Mouse (Mus musculus) neutrophil, adult 5-6 weeks (primary cell): ENCODE data around the gene Wdsub1. TPM values are rescaled to one million over a fixed set of nuclear protein-coding genes. Genes with fewer than 3 reads are reported as not detected.

Experiments
- ATAC-seq: fragments of 151-379, 151-347 bp; 2 replicates; pipeline ENCODE4 v1.8.0; 2017; ENCODE audit warnings: mild to moderate bottlenecking, moderate TSS enrichment; ENCODE audit not compliant: insufficient number of reproducible peaks, poor library complexity, low FRiP score, severe bottlenecking; ENCODE audit errors: extremely low read depth
- total RNA-seq: library from RNA; stranded (forward); fragments of 200-1000 nt; gene quantifications from 2 replicates; pipeline ENCODE4 v1.2.3, GENCODE M21; 2017

Wdsub1 gene
- total RNA-seq, 1 experiment from 2014 or later = 11.5 TPM

GRCm38 (mm10) chr2:59843848-59844247, 38.5 kb downstream of the Wdsub1 start:
- ATAC-seq = no peak

GRCm38 (mm10) chr2:59843156-59843555, 39.2 kb downstream of the Wdsub1 start:
- ATAC-seq = no peak

- ATAC-seq = no peak
Measured at GRCm38 (mm10) chr2:59842556-59843008, 39.8 kb downstream of the Wdsub1 start.

- ATAC-seq = no peak
Measured at GRCm38 (mm10) chr2:59841944-59842343, 40.4 kb downstream of the Wdsub1 start.

- ATAC-seq = no peak
Measured at GRCm38 (mm10) chr2:59841189-59841939, 41.0 kb downstream of the Wdsub1 start.

GRCm38 (mm10) chr2:59840191-59840590, 42.2 kb downstream of the Wdsub1 start:
- ATAC-seq = no peak

- ATAC-seq = no peak
Measured at GRCm38 (mm10) chr2:59839755-59840154, 42.6 kb downstream of the Wdsub1 start.

- ATAC-seq = no peak
Measured at GRCm38 (mm10) chr2:59838825-59839224, 43.6 kb downstream of the Wdsub1 start.

GRCm38 (mm10) chr2:59831831-59832230, 50.6 kb downstream of the Wdsub1 start:
- ATAC-seq = no peak

- no peak for ATAC-seq
Measured at GRCm38 (mm10) chr2:59830940-59831339, 51.5 kb downstream of the Wdsub1 start.

- no peak for ATAC-seq
Measured at GRCm38 (mm10) chr2:59830151-59830550, 52.2 kb downstream of the Wdsub1 start.

GRCm38 (mm10) chr2:59829718-59830117, 52.7 kb downstream of the Wdsub1 start:
- no peak for ATAC-seq

GRCm38 (mm10) chr2:59828777-59829508, 53.4 kb downstream of the Wdsub1 start:
- no peak for ATAC-seq

GRCm38 (mm10) chr2:59828103-59828655, 54.2 kb downstream of the Wdsub1 start:
- ATAC-seq = no peak

GRCm38 (mm10) chr2:59825380-59825779, 57.0 kb downstream of the Wdsub1 start:
- no peak for ATAC-seq

GRCm38 (mm10) chr2:59824289-59824688, 58.1 kb downstream of the Wdsub1 start:
- no peak for ATAC-seq

GRCm38 (mm10) chr2:59821044-59821443, 61.3 kb downstream of the Wdsub1 start:
- no peak for ATAC-seq

GRCm38 (mm10) chr2:59820088-59820487, 62.3 kb downstream of the Wdsub1 start:
- ATAC-seq = no peak

- ATAC-seq = no peak
Measured at GRCm38 (mm10) chr2:59819415-59819814, 63.0 kb downstream of the Wdsub1 start.

- no peak for ATAC-seq
Measured at GRCm38 (mm10) chr2:59818663-59819062, 63.7 kb downstream of the Wdsub1 start.
